Mouse (Mus musculus): ENCODE measurements around the gene Sf3b5. TPM values are rescaled to one million over a fixed set of nuclear protein-coding genes. Genes with fewer than 3 reads are reported as not detected.
A peak's percentile ranks its signal among the peaks of the same experiment; 100 is the strongest.

Gene Sf3b5
- polyA plus RNA-seq, 1 experiment from 2014 or later: 44.8 TPM

DNA sequence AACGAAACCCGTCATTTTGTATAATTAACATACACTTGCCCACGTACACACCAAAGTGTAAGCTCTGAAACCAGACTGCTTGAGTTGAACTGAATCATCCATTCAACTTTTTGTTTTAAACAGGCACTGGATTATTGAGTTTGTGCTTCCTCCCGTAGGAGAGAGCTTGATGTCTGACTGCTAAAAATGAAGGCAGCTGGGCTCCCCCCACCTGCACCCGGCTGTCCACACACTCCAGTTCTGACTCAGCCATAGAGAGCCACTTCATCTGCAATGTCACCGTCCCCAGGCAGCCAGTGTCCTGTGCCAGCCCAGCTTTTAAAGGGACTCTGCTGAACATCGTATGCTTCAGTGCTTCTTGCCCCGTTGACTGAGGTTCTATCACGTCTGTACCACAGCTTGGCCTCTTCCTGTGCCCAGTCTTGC is 27.3 kb upstream of the Sf3b5 start:
- WGBS: 86% methylated on average over 9 of the region's 9 CpGs
- no peak overlapping the region for H3K4me3 ChIP-seq

DNA sequence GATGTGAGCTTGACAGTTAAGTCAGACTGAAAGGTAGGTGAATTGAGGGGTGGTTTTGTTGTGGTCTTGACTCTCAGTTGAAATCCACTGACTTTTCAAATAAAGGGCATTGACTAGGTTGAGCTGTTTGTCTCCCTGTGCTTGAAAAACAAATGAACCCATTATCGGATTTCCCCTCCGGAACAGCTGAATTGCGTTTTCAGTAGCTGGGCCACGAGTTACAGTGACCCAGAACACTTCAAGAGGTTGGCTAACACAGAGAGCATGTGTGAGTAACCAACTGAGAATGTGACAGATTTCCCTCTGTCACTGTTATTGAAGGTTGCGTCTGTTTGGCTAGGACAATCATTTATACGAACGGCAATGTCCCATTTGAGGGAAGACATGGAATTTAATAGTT is 24.1 kb upstream of the Sf3b5 start:
- no peaks in the 10 kb centered on the region for H3K36me3 ChIP-seq (replicated peaks)
- no peak overlapping the region for H3K4me3 ChIP-seq
- no peaks in the 10 kb centered on the region for H3K27me3 ChIP-seq (replicated peaks; ENCODE audit: low read depth, poor library complexity, severe bottlenecking)
- H3K9me3 ChIP-seq: no peaks in the 10 kb centered on the region
- H3K4me1 ChIP-seq: no peaks in the 10 kb centered on the region
- 69% methylated on average over 7 of the region's 7 CpGs for WGBS
- no peak overlapping the region for H3K27ac ChIP-seq (replicated peaks)
- no peak for DNase-seq (ENCODE audit: low spot score)

More for the DNA sequence above, 27.3 kb upstream of the Sf3b5 start:
- H3K27me3 ChIP-seq (replicated peaks; ENCODE audit: low read depth, poor library complexity, severe bottlenecking): no peaks in the 10 kb centered on the region
- H3K27ac ChIP-seq (replicated peaks): no peak overlapping the region
- H3K36me3 ChIP-seq (replicated peaks): no peaks in the 10 kb centered on the region
- DNase-seq (ENCODE audit: low spot score): no peak
- no peaks in the 10 kb centered on the region for H3K9me3 ChIP-seq
- no peaks in the 10 kb centered on the region for H3K4me1 ChIP-seq

DNA sequence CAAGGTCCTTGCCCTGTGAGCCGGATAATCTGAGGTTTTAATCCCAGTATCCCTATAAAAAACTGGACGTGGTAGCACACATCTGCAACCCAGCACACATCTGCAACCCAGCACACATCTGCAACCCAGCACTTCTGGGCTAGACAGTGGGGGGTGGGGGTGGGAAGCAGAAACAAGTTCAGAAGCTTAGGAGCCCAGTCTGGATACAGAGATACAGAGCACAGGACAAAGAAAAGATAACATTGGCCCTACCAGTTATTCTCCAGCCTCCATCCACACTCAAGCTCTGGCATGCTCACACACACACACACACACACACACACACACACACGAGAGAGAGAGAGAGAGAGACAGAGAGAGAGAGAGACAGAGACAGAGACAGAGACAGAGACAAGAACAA is 21.6 kb upstream of the Sf3b5 start:
- H3K36me3 ChIP-seq (replicated peaks): no peaks in the 10 kb centered on the region
- no peak overlapping the region for H3K27ac ChIP-seq (replicated peaks)
- DNase-seq (ENCODE audit: low spot score): no peak
- H3K27me3 ChIP-seq (replicated peaks; ENCODE audit: low read depth, poor library complexity, severe bottlenecking): no peaks in the 10 kb centered on the region
- H3K4me1 ChIP-seq: no peaks in the 10 kb centered on the region
- no peaks in the 10 kb centered on the region for H3K9me3 ChIP-seq
- no peak overlapping the region for H3K4me3 ChIP-seq
- WGBS: 83% methylated on average over 3 of the region's 3 CpGs

DNA sequence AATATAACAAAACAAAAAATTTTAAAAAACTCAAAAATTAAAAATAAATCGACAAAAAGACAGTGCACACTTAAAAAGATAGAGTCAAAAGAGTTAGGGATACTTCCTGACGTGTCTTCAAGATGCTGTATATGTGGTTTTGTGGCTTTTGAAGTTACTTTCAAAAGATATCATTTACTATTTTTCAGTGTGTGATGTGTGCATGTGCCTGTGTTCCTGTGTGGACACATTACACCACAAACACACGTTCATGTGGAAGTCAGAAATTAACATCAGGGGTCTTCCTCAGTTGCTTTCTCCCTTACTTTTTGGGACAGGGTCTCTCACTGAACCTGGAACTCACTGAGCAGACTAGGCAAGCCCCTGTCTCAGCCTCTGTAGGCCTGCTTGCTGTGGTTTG is 20.1 kb upstream of the Sf3b5 start:
- Histone ChIP-seq H3K27me3 (replicated peaks; ENCODE audit: low read depth, poor library complexity, severe bottlenecking) (no peaks in the 10 kb centered on the region), H3K4me1 (no peaks in the 10 kb centered on the region), H3K4me3 (no peak overlapping the region), H3K9me3 (no peaks in the 10 kb centered on the region), H3K36me3 (replicated peaks) (no peaks in the 10 kb centered on the region), H3K27ac (replicated peaks) (no peak overlapping the region)
- 82% methylated on average over 3 of the region's 3 CpGs for WGBS
- no peak for DNase-seq (ENCODE audit: low spot score)

DNA sequence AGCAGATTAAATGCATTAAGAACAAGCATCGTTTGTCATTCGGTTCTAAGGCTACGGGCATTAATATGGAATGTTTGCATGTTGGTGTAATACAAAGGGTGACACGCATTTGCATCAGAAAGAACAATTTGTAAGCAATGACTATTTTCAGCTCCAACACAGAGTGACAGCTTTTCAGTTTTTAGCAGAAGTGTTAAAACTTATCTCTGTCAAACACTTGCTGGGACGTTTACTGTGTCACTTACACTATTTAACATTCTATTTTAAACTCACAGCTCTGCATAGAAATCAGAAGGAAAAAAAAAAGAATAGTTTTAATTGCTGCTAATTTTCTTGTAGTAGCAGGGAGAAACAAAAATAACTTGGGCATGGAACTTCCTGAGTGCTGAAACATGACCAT is 18.7 kb upstream of the Sf3b5 start:
- 87% methylated on average over 5 of the region's 5 CpGs for WGBS
- Histone ChIP-seq H3K27ac (replicated peaks) (no peak overlapping the region), H3K4me1 (no peaks in the 10 kb centered on the region), H3K4me3 (no peak overlapping the region), H3K9me3 (no peaks in the 10 kb centered on the region), H3K27me3 (replicated peaks; ENCODE audit: low read depth, poor library complexity, severe bottlenecking) (no peaks in the 10 kb centered on the region), H3K36me3 (replicated peaks) (no peaks in the 10 kb centered on the region)
- no peak for DNase-seq (ENCODE audit: low spot score)

DNA sequence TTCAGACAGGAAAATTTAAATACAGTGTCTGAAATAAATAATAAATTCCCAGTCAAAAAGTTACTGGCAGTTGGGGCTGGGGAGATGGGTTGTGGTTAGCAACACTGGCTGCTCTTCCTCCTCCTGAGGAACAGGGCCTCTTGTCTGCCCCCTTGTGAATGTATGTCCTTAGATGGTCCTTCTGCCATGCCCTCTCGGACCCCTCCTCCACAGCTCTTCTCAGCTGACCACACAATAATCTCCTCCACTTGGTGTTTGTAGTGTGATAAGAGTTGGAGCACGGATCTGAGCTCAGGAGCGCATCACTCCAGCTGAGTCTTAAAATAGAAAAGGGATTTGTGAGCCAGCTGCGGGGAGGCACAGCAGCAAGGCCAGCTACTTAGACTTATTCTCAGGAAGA is 18.2 kb upstream of the Sf3b5 start:
- Histone ChIP-seq H3K27me3 (replicated peaks; ENCODE audit: low read depth, poor library complexity, severe bottlenecking) (no peaks in the 10 kb centered on the region), H3K4me1 (no peaks in the 10 kb centered on the region), H3K9me3 (no peaks in the 10 kb centered on the region), H3K4me3 (no peak overlapping the region), H3K36me3 (replicated peaks) (no peaks in the 10 kb centered on the region), H3K27ac (replicated peaks) (no peak overlapping the region)
- no peak for DNase-seq (ENCODE audit: low spot score)
- WGBS: 63% methylated on average over 4 of the region's 4 CpGs

DNA sequence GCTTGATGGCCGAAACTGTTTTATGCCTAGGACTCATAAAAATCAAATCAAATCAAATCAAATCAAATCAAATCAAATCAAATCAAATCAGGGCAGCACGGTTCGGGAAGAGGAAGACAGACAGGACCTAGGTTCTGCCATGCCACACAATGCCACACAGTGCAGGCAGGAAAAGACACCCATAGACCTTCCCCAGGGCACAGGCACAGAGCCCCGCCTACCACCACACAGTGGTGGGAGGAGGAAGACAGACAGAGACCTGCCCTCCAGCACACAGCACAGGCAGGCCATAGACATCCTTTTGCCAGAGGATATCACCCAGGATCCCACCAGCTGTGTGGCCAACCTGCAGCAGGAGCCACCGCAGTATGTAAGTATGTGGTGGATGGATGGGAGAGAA is 13.2 kb upstream of the Sf3b5 start:
- 75% methylated on average over 5 of the region's 5 CpGs for WGBS
- DNase-seq (ENCODE audit: low spot score): no peak
- Histone ChIP-seq H3K9me3 (no peaks in the 10 kb centered on the region), H3K27ac (replicated peaks) (no peak overlapping the region), H3K4me3 (no peak overlapping the region), H3K4me1 (no peaks in the 10 kb centered on the region), H3K36me3 (replicated peaks) (no peaks in the 10 kb centered on the region), H3K27me3 (replicated peaks; ENCODE audit: low read depth, poor library complexity, severe bottlenecking) (no peaks in the 10 kb centered on the region)

DNA sequence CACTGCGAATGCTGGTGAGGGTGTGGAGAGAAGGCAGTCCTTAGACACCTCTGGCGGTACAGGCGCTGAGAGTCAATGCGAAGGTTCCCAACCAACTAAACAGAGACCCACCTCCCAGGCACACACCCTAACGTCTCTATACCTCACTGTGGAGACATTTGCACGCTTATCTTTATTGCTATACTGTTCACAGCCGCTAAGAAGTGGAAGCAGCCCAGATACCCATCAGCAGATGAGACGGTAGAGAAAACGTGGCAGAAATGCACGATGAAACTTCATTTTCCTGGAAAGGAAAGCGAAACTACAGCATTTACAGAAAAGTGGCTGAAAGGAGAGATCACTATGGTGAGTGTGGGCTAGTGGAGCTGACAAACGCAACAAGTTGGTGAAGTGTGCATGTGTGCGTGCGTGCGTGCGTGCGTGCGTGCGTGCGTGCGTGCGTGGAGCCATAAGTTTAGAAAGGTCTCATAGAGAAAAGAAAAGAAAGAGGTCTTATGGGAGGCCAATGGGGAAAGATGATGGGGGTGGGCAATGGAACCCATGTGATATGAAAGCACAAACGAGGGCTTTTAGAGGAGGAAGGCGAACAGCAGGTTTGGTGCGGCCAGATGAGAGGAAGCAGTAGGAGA is 11.6 kb upstream of the Sf3b5 start:
- Histone ChIP-seq H3K4me1 (no peaks in the 10 kb centered on the region), H3K9me3 (no peaks in the 10 kb centered on the region), H3K27ac (replicated peaks) (no peak overlapping the region), H3K27me3 (replicated peaks; ENCODE audit: low read depth, poor library complexity, severe bottlenecking) (no peaks in the 10 kb centered on the region), H3K4me3 (no peak overlapping the region), H3K36me3 (replicated peaks) (no peaks in the 10 kb centered on the region)
- 90% methylated on average over 25 of the region's 25 CpGs for WGBS
- no peak for DNase-seq (ENCODE audit: low spot score)

DNA sequence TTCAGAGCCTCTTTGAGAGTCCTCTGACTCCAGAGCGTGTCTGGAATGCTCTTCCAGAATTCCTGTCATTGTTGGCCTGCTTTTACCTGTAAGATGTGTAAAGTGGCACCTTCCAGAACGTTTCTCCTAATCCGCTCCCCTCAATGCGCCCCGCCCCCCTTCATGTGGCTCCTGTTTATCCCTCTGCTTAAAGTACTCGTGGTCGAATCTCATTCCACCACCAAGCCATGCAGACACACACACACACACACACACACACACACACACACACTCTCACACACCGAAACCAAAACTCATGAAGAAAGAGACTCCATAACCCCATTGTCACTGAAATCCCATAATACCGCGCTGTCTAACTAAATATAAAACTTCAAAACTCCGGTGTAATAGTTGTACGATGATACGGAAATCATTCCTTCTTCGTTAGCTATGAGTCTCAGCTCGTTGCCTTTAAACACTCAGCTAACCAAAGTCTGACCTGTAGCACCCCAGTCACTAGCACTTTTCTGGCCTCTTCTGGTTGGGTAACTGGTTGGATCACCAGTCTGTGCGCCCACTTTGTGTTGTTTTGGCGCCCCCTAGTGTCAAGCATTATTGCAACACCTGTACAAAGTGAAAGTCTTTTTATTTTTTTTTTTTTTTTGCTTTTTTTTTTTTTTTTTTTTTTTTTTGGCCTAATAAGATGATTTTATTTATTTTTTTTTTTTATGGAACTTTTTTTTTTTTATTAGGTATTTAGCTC is 8.2 kb upstream of the Sf3b5 start:
- 46% methylated on average over 17 of the region's 17 CpGs for WGBS

DNA sequence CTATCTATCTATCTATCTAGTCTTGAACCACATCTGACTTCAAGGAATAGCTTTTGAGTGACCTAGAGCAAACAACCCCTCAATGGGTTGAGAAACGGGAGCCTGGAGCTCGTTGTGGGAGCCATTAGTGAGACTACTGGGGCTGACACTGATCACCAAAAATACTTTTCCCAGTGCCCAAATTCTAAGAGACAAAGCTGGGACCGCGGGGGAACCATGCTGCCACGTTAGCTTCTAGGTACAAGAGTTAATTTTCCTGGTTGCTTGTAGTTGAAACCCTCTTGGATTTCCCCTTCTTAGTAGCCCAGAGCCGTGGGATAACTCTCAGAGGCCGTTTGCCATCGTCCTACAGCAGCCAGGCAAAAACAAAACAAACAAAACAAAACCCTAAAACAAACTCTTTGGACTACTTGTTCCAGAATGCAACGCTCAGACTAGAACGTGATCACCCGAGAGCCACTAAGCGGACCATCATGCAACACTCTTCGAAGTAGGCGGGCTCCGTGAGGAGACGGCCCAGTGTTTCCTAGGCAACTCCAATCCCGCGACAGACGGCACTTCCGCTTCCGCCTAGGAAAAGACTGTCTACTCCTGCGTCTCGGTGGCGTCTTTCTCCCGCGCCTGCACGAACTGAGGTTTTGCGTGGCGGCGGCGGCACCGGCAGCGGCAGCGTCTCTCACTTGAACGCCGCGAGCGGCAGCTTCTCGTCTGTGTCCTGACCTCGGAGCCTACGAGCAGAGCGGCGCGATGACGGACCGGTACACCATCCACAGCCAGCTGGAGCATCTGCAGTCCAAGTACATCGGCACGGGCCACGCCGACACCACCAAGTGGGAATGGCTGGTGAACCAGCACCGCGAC is 3.0 kb downstream of the Sf3b5 start:
- Histone ChIP-seq H3K27me3 (replicated peaks; ENCODE audit: low read depth, poor library complexity, severe bottlenecking) (no peaks in the 10 kb centered on the region), H3K27ac (replicated peaks) (peak overlapping the region; percentile 89), H3K9me3 (no peaks in the 10 kb centered on the region), H3K4me1 (peaks cover 16% of the 10 kb centered on the region), H3K36me3 (replicated peaks) (peaks cover 18% of the 10 kb centered on the region), H3K4me3 (peak overlapping the region; percentile 94)
- 4% methylated on average over 52 of the region's 52 CpGs for WGBS
- peak; percentile 94 for DNase-seq (ENCODE audit: low spot score)

More for the DNA sequence above, 8.2 kb upstream of the Sf3b5 start:
- DNase-seq (ENCODE audit: low spot score): peak; percentile 82
- Histone ChIP-seq H3K9me3 (no peaks in the 10 kb centered on the region), H3K27ac (replicated peaks) (no peak overlapping the region), H3K36me3 (replicated peaks) (no peaks in the 10 kb centered on the region), H3K4me1 (no peaks in the 10 kb centered on the region), H3K27me3 (replicated peaks; ENCODE audit: low read depth, poor library complexity, severe bottlenecking) (no peaks in the 10 kb centered on the region), H3K4me3 (no peak overlapping the region)

DNA sequence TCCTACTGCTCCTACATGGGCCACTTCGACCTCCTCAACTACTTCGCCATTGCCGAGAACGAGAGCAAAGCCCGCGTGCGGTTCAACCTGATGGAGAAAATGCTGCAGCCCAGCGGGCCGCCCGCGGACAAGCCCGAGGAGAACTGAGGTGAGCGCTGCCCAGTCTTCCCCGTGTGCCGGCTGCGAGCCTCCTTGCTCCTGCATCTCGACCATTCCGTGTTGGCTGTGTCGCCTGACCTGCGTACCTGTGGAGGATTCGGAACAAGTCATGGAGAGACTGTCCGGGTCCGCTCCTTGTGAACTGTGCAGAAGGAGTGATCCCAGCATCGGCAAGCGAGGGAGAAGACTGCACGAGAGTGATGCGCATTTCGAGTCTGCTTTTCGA is 3.6 kb downstream of the Sf3b5 start:
- H3K4me3 ChIP-seq: peak overlapping the region; percentile 94
- WGBS: 3% methylated on average over 29 of the region's 29 CpGs
- H3K36me3 ChIP-seq (replicated peaks): peaks cover 18% of the 10 kb centered on the region
- H3K4me1 ChIP-seq: peaks cover 16% of the 10 kb centered on the region
- DNase-seq (ENCODE audit: low spot score): no peak
- no peaks in the 10 kb centered on the region for H3K27me3 ChIP-seq (replicated peaks; ENCODE audit: low read depth, poor library complexity, severe bottlenecking)
- H3K9me3 ChIP-seq: no peaks in the 10 kb centered on the region
- peak overlapping the region; percentile 89 for H3K27ac ChIP-seq (replicated peaks)

DNA sequence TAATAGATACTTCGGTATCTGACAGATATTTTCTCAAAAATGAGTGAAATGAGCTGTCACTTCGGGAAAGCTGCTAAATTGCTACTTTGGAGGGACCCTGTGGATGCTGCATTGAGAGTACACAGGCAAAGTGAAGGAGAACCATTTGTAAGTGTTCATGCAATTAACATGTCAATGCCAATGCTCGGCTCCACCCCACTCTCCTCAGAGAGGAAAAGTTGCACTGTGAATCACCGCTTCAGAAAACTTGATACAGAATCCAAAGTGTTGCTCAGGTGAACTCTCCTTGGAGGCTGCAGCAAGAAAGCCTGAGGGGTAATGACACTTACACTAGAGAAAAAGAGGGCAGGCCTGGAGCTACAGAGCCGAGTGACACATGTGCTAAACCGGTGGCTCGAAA is 8.9 kb downstream of the Sf3b5 start:
- H3K4me3 ChIP-seq: no peak overlapping the region
- no peaks in the 10 kb centered on the region for H3K27me3 ChIP-seq (replicated peaks; ENCODE audit: low read depth, poor library complexity, severe bottlenecking)
- no peak overlapping the region for H3K27ac ChIP-seq (replicated peaks)
- peaks cover 13% of the 10 kb centered on the region for H3K4me1 ChIP-seq
- H3K36me3 ChIP-seq (replicated peaks): peaks cover 18% of the 10 kb centered on the region
- no peak for DNase-seq (ENCODE audit: low spot score)
- 81% methylated on average over 7 of the region's 7 CpGs for WGBS
- no peaks in the 10 kb centered on the region for H3K9me3 ChIP-seq
